In the genomic region with DNA sequence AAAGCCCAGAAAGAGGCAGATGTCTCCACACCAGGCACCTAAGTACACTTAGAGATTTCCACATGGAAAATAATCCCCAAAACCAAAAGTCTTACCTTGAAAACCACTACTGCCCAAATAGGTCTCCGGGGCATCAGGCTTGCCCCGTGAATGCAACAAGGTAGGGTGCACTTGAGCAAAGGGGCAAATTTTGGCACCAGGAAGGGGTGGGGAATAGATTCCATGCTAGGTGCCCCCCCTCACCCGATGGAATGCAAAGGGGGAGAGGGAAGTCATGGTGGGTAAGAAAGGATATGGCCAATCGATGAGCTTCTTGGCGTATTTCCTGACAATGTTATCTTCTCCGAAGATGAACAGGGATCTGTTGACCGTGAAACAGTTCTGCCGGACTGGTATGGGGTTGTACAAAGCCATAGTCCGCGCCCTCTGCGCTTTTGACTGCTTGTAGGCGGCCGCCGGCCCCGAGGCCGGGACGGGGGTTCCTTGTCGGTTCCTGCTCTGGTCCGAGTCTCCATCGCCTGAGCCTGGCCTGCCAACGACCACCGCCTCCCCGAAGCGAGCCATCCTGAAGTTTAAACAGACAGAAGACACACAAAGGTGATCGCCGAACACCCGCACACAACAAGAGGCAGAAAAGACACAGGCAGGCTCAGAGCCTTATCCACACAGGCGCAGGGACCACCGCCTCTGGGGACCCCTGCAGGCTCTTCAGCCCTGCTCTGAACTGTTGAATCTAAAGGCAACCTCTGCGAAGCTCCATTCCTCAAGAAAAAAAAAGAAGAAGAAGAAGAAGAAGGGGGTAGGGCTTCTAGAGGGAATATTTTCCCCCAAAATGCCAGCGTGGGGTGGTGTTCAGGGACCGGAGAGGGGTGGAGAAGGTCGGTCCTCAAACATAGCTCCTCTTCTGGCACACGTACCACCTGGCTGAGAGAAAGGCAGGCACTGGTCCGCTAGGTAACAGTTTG, we compare ENCODE assay signal across 8 mouse cellular contexts.
DNase-seq lines count a peak whose midpoint lies in the region; ATAC-seq lines count a peak whose summit lies in the region.
"Had no signal": no experiment of that assay in that cellular context is flagged by ENCODE, and none has a peak within 500 bp of the region (broad histone marks: within the 10 kb centered on the region; RNA-seq: fewer than 3 reads in every experiment).

No protein-coding gene starts in this region.

- H3K4me1 ChIP-seq in liver, embryonic 12.5 days: peaks cover 7% of the 10 kb centered on the region; the same call in 1 of the 2 replicates
- H3K4me1 ChIP-seq in liver, embryonic 11.5 days (replicated peaks; ENCODE audit: control insufficient read depth, insufficient read depth, low read length): peaks cover 4% of the 10 kb centered on the region; the same call in 1 of the 2 replicates
- H3K4me1 ChIP-seq in forebrain, embryonic 11.5 days (replicated peaks; ENCODE audit: control insufficient read depth, insufficient read depth, low read length): peaks cover 9% of the 10 kb centered on the region; the same call in 1 of the 2 replicates
- H3K4me1 ChIP-seq in limb, embryonic 11.5 days (ENCODE audit: control insufficient read depth, insufficient read depth, low read length): no peaks in the 10 kb centered on the region; the same call in 1 of the 2 replicates

- 30% methylated on average over 35 of the region's 35 CpGs for WGBS in liver, embryonic 12.5 days (ENCODE audit: insufficient replicate concordance)
- WGBS in liver, embryonic 11.5 days: 33% methylated on average over 35 of the region's 35 CpGs
- 22% methylated on average over 35 of the region's 35 CpGs for WGBS in forebrain, embryonic 11.5 days
- WGBS in limb, embryonic 11.5 days: 23% methylated on average over 35 of the region's 35 CpGs

- no peak for DNase-seq in liver, embryonic 11.5 days (ENCODE audit: low spot score)
- peak; percentile 63 for DNase-seq in forebrain, embryonic 11.5 days (ENCODE audit: low spot score)
- no peak for DNase-seq in limb, embryonic 11.5 days (ENCODE audit: low spot score)
- DNase-seq in retina, postnatal 1 day: peak; percentile 20
- DNase-seq in cerebellum, adult 8-10 months: no peak
- DNase-seq in right cerebral cortex, adult 18-20 months: no peak
- DNase-seq: kidney, adult 18-20 months had no signal

- no peak overlapping the region for H3K9ac ChIP-seq in liver, embryonic 12.5 days
- no peak overlapping the region for H3K9ac ChIP-seq in liver, embryonic 11.5 days (ENCODE audit: low read depth, low read length)
- H3K9ac ChIP-seq in forebrain, embryonic 11.5 days (ENCODE audit: low read length): peak overlapping the region; percentile 54
- no peak overlapping the region for H3K9ac ChIP-seq in limb, embryonic 11.5 days (ENCODE audit: low read length)

- ATAC-seq in liver, embryonic 12.5 days: no peak
- ATAC-seq in liver, embryonic 11.5 days (replicated peaks; ENCODE audit: low FRiP score): no peak
- ATAC-seq in forebrain, embryonic 11.5 days (replicated peaks; ENCODE audit: low FRiP score): no peak
- ATAC-seq in limb, embryonic 11.5 days (ENCODE audit: insufficient number of reproducible peaks, low FRiP score, low TSS enrichment, low read depth): no peak

- no peaks in the 10 kb centered on the region for H3K9me3 ChIP-seq in liver, embryonic 12.5 days (replicated peaks)
- no peaks in the 10 kb centered on the region for H3K9me3 ChIP-seq in liver, embryonic 11.5 days (ENCODE audit: control insufficient read depth, low read length)
- H3K9me3 ChIP-seq in forebrain, embryonic 11.5 days (ENCODE audit: control insufficient read depth, low read length): no peaks in the 10 kb centered on the region
- H3K9me3 ChIP-seq in limb, embryonic 11.5 days (ENCODE audit: control insufficient read depth, low read length): no peaks in the 10 kb centered on the region

- H3K27me3 ChIP-seq in liver, embryonic 12.5 days (replicated peaks): peaks cover 71% of the 10 kb centered on the region
- peaks cover 64% of the 10 kb centered on the region for H3K27me3 ChIP-seq in liver, embryonic 11.5 days (replicated peaks; ENCODE audit: control insufficient read depth, insufficient read depth, low read length)
- H3K27me3 ChIP-seq in forebrain, embryonic 11.5 days (ENCODE audit: control insufficient read depth, insufficient read depth, low read length): peaks cover 41% of the 10 kb centered on the region
- peaks cover 46% of the 10 kb centered on the region for H3K27me3 ChIP-seq in limb, embryonic 11.5 days (ENCODE audit: control insufficient read depth, insufficient read depth, low read length)

- H3K27ac ChIP-seq in liver, embryonic 12.5 days: no peak overlapping the region
- no peak overlapping the region for H3K27ac ChIP-seq in liver, embryonic 11.5 days (ENCODE audit: low read depth, low read length)
- no peak overlapping the region for H3K27ac ChIP-seq in forebrain, embryonic 11.5 days (ENCODE audit: low read depth, low read length)
- no peak overlapping the region for H3K27ac ChIP-seq in limb, embryonic 11.5 days (replicated peaks; ENCODE audit: low read depth, low read length)

- H3K4me2 ChIP-seq in liver, embryonic 12.5 days: peak overlapping the region; percentile 49; the same call in 1 of the 2 replicates
- no peak overlapping the region for H3K4me2 ChIP-seq in liver, embryonic 11.5 days
- peak overlapping the region; percentile 79 for H3K4me2 ChIP-seq in forebrain, embryonic 11.5 days (ENCODE audit: low read depth, low read length, severe bottlenecking)
- peak overlapping the region; percentile 49 for H3K4me2 ChIP-seq in limb, embryonic 11.5 days (ENCODE audit: low read depth, severe bottlenecking)

- no peak overlapping the region for H3K4me3 ChIP-seq in liver, embryonic 12.5 days
- no peak overlapping the region for H3K4me3 ChIP-seq in liver, embryonic 11.5 days (ENCODE audit: low read depth, low read length)
- H3K4me3 ChIP-seq in forebrain, embryonic 11.5 days (ENCODE audit: low read depth, low read length): peak overlapping the region; percentile 40
- peak overlapping the region; percentile 22; the same call in 1 of the 2 replicates for H3K4me3 ChIP-seq in limb, embryonic 11.5 days (ENCODE audit: low read depth, low read length)

- no peaks in the 10 kb centered on the region for H3K36me3 ChIP-seq in liver, embryonic 12.5 days
- H3K36me3 ChIP-seq in liver, embryonic 11.5 days (ENCODE audit: control insufficient read depth, insufficient read depth, low read length): no peaks in the 10 kb centered on the region
- no peaks in the 10 kb centered on the region for H3K36me3 ChIP-seq in forebrain, embryonic 11.5 days (ENCODE audit: control insufficient read depth, insufficient read depth, low read length)
- no peaks in the 10 kb centered on the region for H3K36me3 ChIP-seq in limb, embryonic 11.5 days (ENCODE audit: control insufficient read depth, insufficient read depth, low read length)

Comparison
In these comparisons a context has a peak if more than half of its experiments do, and no peak if none do; other contexts are left out.
1. H3K4me3 ChIP-seq: peak in forebrain, embryonic 11.5 days (single experiment) and limb, embryonic 11.5 days (single experiment); none in liver, embryonic 12.5 days (single experiment) and liver, embryonic 11.5 days (single experiment).
2. DNase-seq: peak in forebrain, embryonic 11.5 days (single experiment) and retina, postnatal 1 day (single experiment); none in liver, embryonic 11.5 days (single experiment), limb, embryonic 11.5 days (single experiment), cerebellum, adult 8-10 months (single experiment) and right cerebral cortex, adult 18-20 months (single experiment).